Mouse (Mus musculus) G1E (cell line): ENCODE results near the gene Cygb. TPM values are rescaled to one million over a fixed set of nuclear protein-coding genes. Genes with fewer than 3 reads are reported as not detected.

Source experiments
- ATAC-seq: 2 replicates; pipeline ENCODE4 v1.8.0; 2016; ENCODE audit warnings: mild to moderate bottlenecking; ENCODE audit not compliant: insufficient number of reproducible peaks, poor library complexity, low FRiP score, severe bottlenecking; ENCODE audit errors: extremely low read depth
- DNase-seq: peaks from one replicate; pipeline ENCODE4 v3.0.0; 2012; ENCODE audit warnings: low spot score
- H3K27me3 ChIP-seq: 2 replicates; pipeline ENCODE4 v1.6.1; 2012; ENCODE audit warnings: mild to moderate bottlenecking, low read length, inconsistent platforms; ENCODE audit not compliant: insufficient read depth
- H3K36me3 ChIP-seq: replicated peaks from 2 replicates; pipeline ENCODE3; 2012; ENCODE audit warnings: mild to moderate bottlenecking, inconsistent platforms
- H3K4me1 ChIP-seq: 2 replicates; pipeline ENCODE4 v1.6.1; 2012; ENCODE audit warnings: low read depth, low read length, inconsistent platforms, mixed read lengths; ENCODE audit not compliant: insufficient read depth
- H3K4me3 ChIP-seq: 2 replicates; pipeline ENCODE4 v1.5.1; 2012; ENCODE audit warnings: low read depth, mild to moderate bottlenecking, inconsistent platforms, low read length, moderate library complexity, mixed read lengths
- H3K9me3 ChIP-seq: replicated peaks from 2 replicates; pipeline ENCODE4 v1.6.1; 2012; ENCODE audit warnings: inconsistent platforms
- CTCF ChIP-seq: IDR thresholded peaks from 2 replicates; pipeline ENCODE4 v1.5.1; 2012; ENCODE audit warnings: low read depth, low read length, inconsistent platforms, mixed read lengths
- GATA1 ChIP-seq: IDR thresholded peaks from 2 replicates; pipeline ENCODE4 v1.6.1; 2012; ENCODE audit warnings: borderline replicate concordance, low read length, inconsistent platforms, mixed read lengths
- GATA2 ChIP-seq: IDR thresholded peaks from 2 replicates; pipeline ENCODE4 v1.6.1; 2012; ENCODE audit warnings: low read depth, low read length, inconsistent platforms, borderline replicate concordance
- POLR2AphosphoS5 ChIP-seq: IDR thresholded peaks from 2 replicates; pipeline ENCODE4 v1.6.1; 2012; ENCODE audit warnings: low read depth, low read length, inconsistent platforms; ENCODE audit not compliant: insufficient replicate concordance
- TAL1 ChIP-seq: conservative IDR thresholded peaks from 2 replicates; pipeline ENCODE4 v1.6.1; 2012; ENCODE audit warnings: low read depth, low read length, inconsistent platforms, mixed read lengths
- polyA plus RNA-seq: library from polyadenylated mRNA; stranded (reverse); fragments of >175 nt; gene quantifications from 2 replicates; pipeline ENCODE4 v1.2.3, GENCODE M21; 2012
- total RNA-seq, 2 experiments: library from RNA; stranded (forward) in 1 of 2; stranded (reverse) in 1 of 2; fragments of 200-1000 nt in 1 of 2; fragments of >200 nt in 1 of 2; fragmentation: Nextera tagmentation in 1 of 2; gene quantifications; 2 replicates each; pipeline ENCODE4 v1.2.3; 2014 to 2017

The Cygb gene
- total and polyA plus RNA-seq, 3 experiments, result 0.05 TPM; not detected in 2

DNA sequence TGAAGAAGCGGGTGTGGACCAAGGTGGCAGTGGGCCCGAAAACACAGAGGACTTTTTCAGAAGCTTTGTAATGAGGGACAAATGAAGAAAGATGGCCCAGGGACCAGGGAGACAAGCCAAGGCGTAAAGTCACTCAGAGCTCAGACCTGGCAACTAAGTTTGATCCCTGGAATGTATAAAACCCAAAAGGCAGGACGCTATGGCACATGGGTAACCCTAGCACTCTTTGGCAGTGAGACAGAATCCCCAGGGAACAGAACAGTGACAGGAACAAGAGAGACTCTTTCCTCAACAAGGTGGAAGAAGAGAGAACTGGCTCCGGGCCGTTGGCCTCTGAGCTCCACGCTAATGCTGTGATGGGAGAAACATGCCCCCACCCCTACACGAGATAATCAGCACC lies 3.3 kb downstream of the Cygb start:
- Histone ChIP-seq H3K36me3 (no peaks in the 10 kb centered on the region), H3K9me3 (peaks cover 4% of the 10 kb centered on the region; the same call in 1 of the 2 replicates), H3K4me1 (peaks cover 54% of the 10 kb centered on the region), H3K27me3 (peaks cover 54% of the 10 kb centered on the region), H3K4me3 (no peak overlapping the region)
- no peak for TF ChIP-seq GATA1
- no peak for TF ChIP-seq CTCF
- TF ChIP-seq GATA2, result no peak
- TF ChIP-seq TAL1, result no peak
- TF ChIP-seq POLR2AphosphoS5, result no peak
- no peak for ATAC-seq
- DNase-seq, result no peak

DNA sequence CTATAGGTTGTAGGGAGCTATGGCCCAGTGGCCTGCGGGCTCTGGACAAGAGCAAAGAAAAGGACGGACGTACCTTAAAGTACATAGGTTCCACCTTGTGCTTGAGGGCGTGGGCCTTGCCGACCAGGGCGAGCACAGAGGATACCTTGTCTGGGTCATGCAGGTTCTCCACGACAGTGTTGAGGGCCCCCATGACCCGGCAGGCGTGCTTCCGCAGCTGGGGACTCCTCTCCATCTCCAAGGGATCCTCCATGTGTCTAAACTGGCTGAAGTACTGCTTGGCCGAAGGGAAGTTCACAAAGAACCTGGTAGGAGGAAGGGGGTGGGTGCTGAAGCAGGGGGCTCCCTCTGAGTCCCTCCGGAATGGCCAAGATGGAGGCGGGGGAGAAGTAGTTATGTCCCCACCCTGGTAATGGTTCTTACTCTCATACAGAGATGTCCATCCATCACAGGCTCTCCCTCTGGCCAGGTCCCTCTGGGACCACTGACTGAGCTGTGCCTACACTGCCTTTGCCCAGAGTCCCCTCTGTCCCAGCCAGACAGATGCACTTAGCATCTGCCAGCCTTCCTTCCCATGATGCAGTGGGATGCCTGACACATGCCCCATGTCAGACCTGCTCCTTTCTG lies 4.3 kb downstream of the Cygb start:
- TF ChIP-seq GATA2 (no peak), CTCF (no peak), TAL1 (no peak), POLR2AphosphoS5 (no peak), GATA1 (no peak)
- ATAC-seq, result no peak
- peaks cover 52% of the 10 kb centered on the region for H3K27me3 ChIP-seq
- H3K4me3 ChIP-seq, result no peak overlapping the region
- H3K9me3 ChIP-seq, result peaks cover 4% of the 10 kb centered on the region; the same call in 1 of the 2 replicates
- peaks cover 61% of the 10 kb centered on the region for H3K4me1 ChIP-seq
- H3K36me3 ChIP-seq, result no peaks in the 10 kb centered on the region
- no peak for DNase-seq

DNA sequence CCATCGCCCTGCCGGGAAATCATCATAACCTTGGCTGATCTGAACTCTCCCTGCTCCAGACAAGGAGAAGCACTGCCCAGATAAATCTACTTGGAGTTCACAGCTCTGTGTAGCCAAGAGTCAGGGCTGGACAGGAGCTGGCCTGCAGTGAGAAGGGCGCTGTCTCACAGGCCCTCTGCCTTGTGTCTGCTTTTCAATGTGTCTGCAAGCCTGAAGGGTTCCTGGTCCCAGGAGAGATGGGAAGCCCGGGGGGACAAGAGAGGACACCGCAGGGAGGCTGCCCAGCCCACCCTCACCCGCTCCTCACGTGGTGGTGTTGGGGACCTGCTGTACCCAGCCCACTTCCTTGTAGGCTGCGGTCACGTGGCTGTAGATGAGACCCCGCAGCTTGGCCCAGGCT lies 5.1 kb downstream of the Cygb start:
- peaks cover 51% of the 10 kb centered on the region for H3K27me3 ChIP-seq
- peaks cover 4% of the 10 kb centered on the region; the same call in 1 of the 2 replicates for H3K9me3 ChIP-seq

DNA sequence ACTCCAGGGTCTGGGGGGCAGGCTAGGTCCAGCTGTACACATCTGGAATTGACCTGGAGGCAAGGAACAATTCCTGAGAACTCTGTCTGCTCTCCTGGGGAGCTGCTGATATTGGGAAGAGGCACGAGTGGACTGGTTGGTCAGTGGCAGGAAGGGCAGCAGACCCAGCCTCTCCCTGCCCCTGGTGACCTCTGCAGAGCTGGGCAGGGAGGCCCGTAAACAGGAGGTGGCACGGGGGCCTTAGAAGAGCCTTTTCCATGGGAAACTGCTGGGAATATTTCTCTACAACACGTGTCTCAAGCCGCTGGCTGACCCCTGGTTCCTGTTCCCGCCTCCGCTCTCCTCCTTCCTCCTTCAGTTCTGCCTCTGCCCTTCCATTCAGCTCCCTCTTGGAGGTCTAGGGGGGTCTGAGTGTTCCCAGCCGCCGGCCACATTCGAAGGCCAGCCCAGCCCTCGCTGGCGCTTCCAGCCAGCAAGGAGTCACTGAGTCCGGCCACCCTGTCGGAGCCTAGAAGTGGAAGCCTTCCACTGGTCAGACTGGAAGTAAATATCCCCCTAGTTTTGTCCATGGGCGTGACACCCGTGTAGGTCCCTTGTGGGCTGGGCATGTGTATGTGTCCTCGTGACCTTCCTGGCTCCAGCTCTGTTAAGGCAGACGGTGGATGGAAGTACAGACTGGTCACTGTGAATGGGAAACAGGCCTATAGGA lies 5.7 kb downstream of the Cygb start:
- ATAC-seq (no peak), DNase-seq (no peak)
- no peaks in the 10 kb centered on the region for H3K9me3 ChIP-seq
- peak overlapping the region; percentile 62; the same call in 1 of the 2 replicates for H3K4me3 ChIP-seq
- TF ChIP-seq CTCF (no peak), POLR2AphosphoS5 (no peak), GATA1 (no peak), TAL1 (no peak), GATA2 (no peak)
- peaks cover 45% of the 10 kb centered on the region for H3K27me3 ChIP-seq
- H3K36me3 ChIP-seq, result no peaks in the 10 kb centered on the region
- peaks cover 61% of the 10 kb centered on the region for H3K4me1 ChIP-seq

More for the DNA sequence above, 5.1 kb downstream of the Cygb start:
- Histone ChIP-seq H3K4me1 (peaks cover 60% of the 10 kb centered on the region), H3K4me3 (peak overlapping the region; percentile 62; the same call in 1 of the 2 replicates), H3K36me3 (no peaks in the 10 kb centered on the region)
- ATAC-seq (no peak), DNase-seq (no peak)
- TF ChIP-seq TAL1, result no peak
- TF ChIP-seq POLR2AphosphoS5, result no peak
- TF ChIP-seq CTCF, result no peak
- TF ChIP-seq GATA2, result no peak
- no peak for TF ChIP-seq GATA1

DNA sequence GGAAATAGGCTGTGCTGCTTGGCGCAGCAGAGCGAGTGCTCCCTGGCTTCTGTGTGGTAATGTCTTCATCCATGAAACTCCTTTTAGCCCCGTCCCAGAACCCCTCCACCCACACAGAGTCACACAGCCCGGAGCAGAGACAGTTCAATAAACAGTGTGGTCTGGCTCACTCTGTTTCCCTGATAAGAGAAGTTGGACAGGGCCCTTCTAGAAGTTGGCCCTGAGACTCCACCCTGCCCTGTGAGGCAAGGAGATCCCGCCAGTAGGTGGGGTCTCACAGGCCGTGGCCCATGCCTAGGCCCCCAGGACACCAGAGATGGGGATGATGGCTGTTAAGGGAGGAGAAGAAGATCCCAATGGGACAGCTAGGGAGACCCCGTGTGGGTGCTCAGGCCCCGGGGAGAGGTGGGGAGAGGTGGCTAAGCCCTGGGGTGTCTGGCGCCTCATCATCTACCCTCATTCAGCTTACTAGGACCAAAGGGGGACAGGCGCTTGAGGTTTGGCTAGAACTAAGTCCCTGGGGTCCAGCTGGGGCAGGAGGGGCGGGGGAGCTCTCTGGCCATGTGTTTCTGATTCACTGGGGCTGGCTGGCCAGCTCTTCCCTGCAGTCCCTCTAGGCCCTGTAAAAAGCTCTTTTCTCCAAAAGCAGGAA lies 6.6 kb downstream of the Cygb start:
- Histone ChIP-seq H3K27me3 (peaks cover 45% of the 10 kb centered on the region), H3K4me3 (peak overlapping the region; percentile 65; the same call in 1 of the 2 replicates), H3K36me3 (no peaks in the 10 kb centered on the region), H3K9me3 (no peaks in the 10 kb centered on the region), H3K4me1 (peaks cover 59% of the 10 kb centered on the region)
- peak; percentile 75 for ATAC-seq
- peak; percentile 85 for DNase-seq
- TF ChIP-seq GATA1 (no peak), GATA2 (no peak), TAL1 (no peak), CTCF (no peak), POLR2AphosphoS5 (no peak)

DNA sequence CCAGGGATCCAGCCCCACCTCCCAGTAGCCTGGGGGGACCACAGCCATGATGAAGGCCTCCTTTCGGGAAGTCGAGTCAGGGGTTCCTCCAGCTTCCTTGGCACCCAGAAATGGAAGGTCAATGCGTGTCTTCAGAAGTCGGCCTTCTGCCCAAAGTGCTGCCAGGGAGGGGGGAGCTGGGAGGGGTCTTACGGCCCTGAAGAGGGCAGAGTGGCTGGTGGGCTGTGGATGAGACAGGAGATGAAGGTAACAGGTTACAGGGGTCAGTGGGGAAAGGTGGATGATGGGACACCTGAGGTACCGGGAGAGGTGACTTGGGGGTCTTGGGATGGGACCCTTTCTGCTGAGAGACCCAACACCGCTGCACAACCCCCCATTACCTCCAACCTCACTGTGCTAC lies 7.3 kb downstream of the Cygb start:
- H3K4me1 ChIP-seq, result peaks cover 60% of the 10 kb centered on the region
- peak overlapping the region; percentile 65; the same call in 1 of the 2 replicates for H3K4me3 ChIP-seq
- ATAC-seq, result no peak
- DNase-seq, result no peak
- H3K27me3 ChIP-seq, result peaks cover 44% of the 10 kb centered on the region
- TF ChIP-seq GATA2 (no peak), TAL1 (no peak), GATA1 (no peak), CTCF (no peak), POLR2AphosphoS5 (no peak)
- no peaks in the 10 kb centered on the region for H3K36me3 ChIP-seq
- H3K9me3 ChIP-seq, result no peaks in the 10 kb centered on the region
